Mouse (Mus musculus): ENCODE data around the gene Aagab. TPM values are rescaled to one million over a fixed set of nuclear protein-coding genes. Genes with fewer than 3 reads are reported as not detected.

The Aagab gene
- polyA plus RNA-seq, 1 experiment from 2014 or later, result 20.9 TPM

Other genes starting within 250 kb of the Aagab start
- 26.8 and 30.7 TPM in 2 replicates for gene Map2k5, start 224.8 kb upstream of the Aagab start, polyA plus RNA-seq (2014; fragmentation: Nextera tagmentation; extraction: Ambion mirVana)
- 52.3 and 55.6 TPM in 2 replicates for gene 2300009A05Rik, start 203.4 kb upstream of the Aagab start, polyA plus RNA-seq (2014; fragmentation: Nextera tagmentation; extraction: Ambion mirVana)
- gene Iqch, start 167 bp upstream of the Aagab start, polyA plus RNA-seq (2014; fragmentation: Nextera tagmentation; extraction: Ambion mirVana), result 0.11 TPM in 1 of 2 replicates, not detected in the other
- 9.7 and 11.4 TPM in 2 replicates for gene Smad3, start 155.3 kb downstream of the Aagab start, polyA plus RNA-seq (2014; fragmentation: Nextera tagmentation; extraction: Ambion mirVana)